Mouse (Mus musculus): ENCODE data around the gene St3gal3.

Gene St3gal3

GRCm38 (mm10) chr4:118022406-118022805 lies 112.3 kb downstream of the St3gal3 start:
- DNase-seq (ENCODE audit: low read depth, low spot score) = no peak

GRCm38 (mm10) chr4:118019640-118020039 lies 115.1 kb downstream of the St3gal3 start:
- no peak for DNase-seq (ENCODE audit: low read depth, low spot score)

GRCm38 (mm10) chr4:118019218-118019617 lies 115.5 kb downstream of the St3gal3 start:
- no peak for DNase-seq (ENCODE audit: low read depth, low spot score)

- DNase-seq (ENCODE audit: low read depth, low spot score) = no peak
Measured at GRCm38 (mm10) chr4:118017021-118017805, 117.5 kb downstream of the St3gal3 start.

GRCm38 (mm10) chr4:118016323-118016911 lies 118.3 kb downstream of the St3gal3 start:
- DNase-seq (ENCODE audit: low read depth, low spot score) = no peak

GRCm38 (mm10) chr4:118015636-118016035 lies 119.1 kb downstream of the St3gal3 start:
- DNase-seq (ENCODE audit: low read depth, low spot score) = no peak

- DNase-seq (ENCODE audit: low read depth, low spot score) = no peak
Measured at GRCm38 (mm10) chr4:118015126-118015525, 119.6 kb downstream of the St3gal3 start.

GRCm38 (mm10) chr4:118010661-118011173 lies 124.0 kb downstream of the St3gal3 start:
- DNase-seq (ENCODE audit: low read depth, low spot score) = no peak

GRCm38 (mm10) chr4:118008433-118009033 lies 126.2 kb downstream of the St3gal3 start:
- no peak for DNase-seq (ENCODE audit: low read depth, low spot score)

- no peak for DNase-seq (ENCODE audit: low read depth, low spot score)
Measured at GRCm38 (mm10) chr4:118001355-118001754, 133.4 kb downstream of the St3gal3 start.

GRCm38 (mm10) chr4:118000605-118001208 lies 134.0 kb downstream of the St3gal3 start:
- no peak for DNase-seq (ENCODE audit: low read depth, low spot score)

GRCm38 (mm10) chr4:117999951-118000350 lies 134.8 kb downstream of the St3gal3 start:
- DNase-seq (ENCODE audit: low read depth, low spot score) = no peak

- DNase-seq (ENCODE audit: low read depth, low spot score) = peak; percentile 13
Measured at GRCm38 (mm10) chr4:117997381-117998269, 137.1 kb downstream of the St3gal3 start.

GRCm38 (mm10) chr4:117996701-117997100 lies 138.0 kb downstream of the St3gal3 start:
- no peak for DNase-seq (ENCODE audit: low read depth, low spot score)

- no peak for DNase-seq (ENCODE audit: low read depth, low spot score)
Measured at GRCm38 (mm10) chr4:117995461-117995860, 139.3 kb downstream of the St3gal3 start.

GRCm38 (mm10) chr4:117993421-117993820 lies 141.3 kb downstream of the St3gal3 start:
- no peak for DNase-seq (ENCODE audit: low read depth, low spot score)

GRCm38 (mm10) chr4:117992872-117993271 lies 141.8 kb downstream of the St3gal3 start:
- no peak for DNase-seq (ENCODE audit: low read depth, low spot score)

- no peak for DNase-seq (ENCODE audit: low read depth, low spot score)
Measured at GRCm38 (mm10) chr4:117992036-117992435, 142.7 kb downstream of the St3gal3 start.

- DNase-seq (ENCODE audit: low read depth, low spot score) = no peak
Measured at GRCm38 (mm10) chr4:117991055-117991627, 143.6 kb downstream of the St3gal3 start.

- no peak for DNase-seq (ENCODE audit: low read depth, low spot score)
Measured at GRCm38 (mm10) chr4:117990571-117990970, 144.1 kb downstream of the St3gal3 start.

GRCm38 (mm10) chr4:117989801-117990200 lies 144.9 kb downstream of the St3gal3 start:
- no peak for DNase-seq (ENCODE audit: low read depth, low spot score)
